Mouse (Mus musculus): ENCODE measurements around the gene Nmnat2. TPM values are rescaled to one million over a fixed set of nuclear protein-coding genes. Genes with fewer than 3 reads are reported as not detected.

Nmnat2 gene
- polyA plus RNA-seq, 1 experiment = 0.63 TPM

GRCm38 (mm10) chr1:153007824-153008223, 53.0 kb downstream of the Nmnat2 start:
- 87% methylated on average over 6 of the region's 6 CpGs for WGBS
- TF ChIP-seq POLR2A (IDR thresholded peaks at IDR 0.05; ENCODE audit: low read depth, low read length) (no peak), CTCF (IDR thresholded peaks at IDR 0.05; ENCODE audit: extremely low read depth, insufficient read depth, insufficient read length, insufficient replicate concordance) (no peak)
- H3K4me1 ChIP-seq (ENCODE audit: control insufficient read depth, insufficient read depth, insufficient read length) = no peaks in the 10 kb centered on the region

GRCm38 (mm10) chr1:153009338-153009737, 54.5 kb downstream of the Nmnat2 start:
- Histone ChIP-seq H3K27ac (ENCODE audit: insufficient read depth, low read length) (no peak overlapping the region), H3K36me3 (ENCODE audit: control insufficient read depth, insufficient read depth, low read length) (no peaks in the 10 kb centered on the region), H3K4me1 (ENCODE audit: control insufficient read depth, insufficient read depth, insufficient read length) (no peaks in the 10 kb centered on the region), H3K4me3 (ENCODE audit: extremely low read depth, insufficient read depth, insufficient read length) (no peak overlapping the region), H3K27me3 (ENCODE audit: control insufficient read depth, insufficient read depth, low read length) (no peaks in the 10 kb centered on the region)
- TF ChIP-seq POLR2A (IDR thresholded peaks at IDR 0.05; ENCODE audit: low read depth, low read length) = no peak
- TF ChIP-seq CTCF (IDR thresholded peaks at IDR 0.05; ENCODE audit: extremely low read depth, insufficient read depth, insufficient read length, insufficient replicate concordance) = no peak
- 89% methylated on average over 9 of the region's 9 CpGs for WGBS
- DNase-seq (ENCODE audit: low read depth in 1 of 2, low spot score in 2 of 2) = no peak

More at GRCm38 (mm10) chr1:153007824-153008223, 53.0 kb downstream of the Nmnat2 start:
- H3K27ac ChIP-seq (ENCODE audit: insufficient read depth, low read length) = no peak overlapping the region
- H3K36me3 ChIP-seq (ENCODE audit: control insufficient read depth, insufficient read depth, low read length) = no peaks in the 10 kb centered on the region
- DNase-seq (ENCODE audit: low read depth in 1 of 2, low spot score in 2 of 2) = no peak
- H3K4me3 ChIP-seq (ENCODE audit: extremely low read depth, insufficient read depth, insufficient read length) = no peak overlapping the region
- H3K27me3 ChIP-seq (ENCODE audit: control insufficient read depth, insufficient read depth, low read length) = no peaks in the 10 kb centered on the region

- no peak for DNase-seq (ENCODE audit: low read depth in 1 of 2, low spot score in 2 of 2)
- WGBS = 78% methylated on average over 13 of the region's 13 CpGs
- no peaks in the 10 kb centered on the region for H3K27me3 ChIP-seq (ENCODE audit: control insufficient read depth, insufficient read depth, low read length)
- H3K4me3 ChIP-seq (ENCODE audit: extremely low read depth, insufficient read depth, insufficient read length) = no peak overlapping the region
- H3K36me3 ChIP-seq (ENCODE audit: control insufficient read depth, insufficient read depth, low read length) = no peaks in the 10 kb centered on the region
- no peak overlapping the region for H3K27ac ChIP-seq (ENCODE audit: insufficient read depth, low read length)
- no peaks in the 10 kb centered on the region for H3K4me1 ChIP-seq (ENCODE audit: control insufficient read depth, insufficient read depth, insufficient read length)
- TF ChIP-seq CTCF (IDR thresholded peaks at IDR 0.05; ENCODE audit: extremely low read depth, insufficient read depth, insufficient read length, insufficient replicate concordance) (no peak), POLR2A (IDR thresholded peaks at IDR 0.05; ENCODE audit: low read depth, low read length) (no peak)
Observed at GRCm38 (mm10) chr1:153010353-153011351, 55.9 kb downstream of the Nmnat2 start.

GRCm38 (mm10) chr1:153011544-153011943, 56.8 kb downstream of the Nmnat2 start:
- H3K27ac ChIP-seq (ENCODE audit: insufficient read depth, low read length) = no peak overlapping the region
- no peak for TF ChIP-seq CTCF (IDR thresholded peaks at IDR 0.05; ENCODE audit: extremely low read depth, insufficient read depth, insufficient read length, insufficient replicate concordance)
- no peak for TF ChIP-seq POLR2A (IDR thresholded peaks at IDR 0.05; ENCODE audit: low read depth, low read length)
- H3K4me1 ChIP-seq (ENCODE audit: control insufficient read depth, insufficient read depth, insufficient read length) = no peaks in the 10 kb centered on the region
- H3K27me3 ChIP-seq (ENCODE audit: control insufficient read depth, insufficient read depth, low read length) = no peaks in the 10 kb centered on the region
- DNase-seq (ENCODE audit: low read depth in 1 of 2, low spot score in 2 of 2) = no peak
- 91% methylated on average over 6 of the region's 6 CpGs for WGBS
- no peaks in the 10 kb centered on the region for H3K36me3 ChIP-seq (ENCODE audit: control insufficient read depth, insufficient read depth, low read length)
- H3K4me3 ChIP-seq (ENCODE audit: extremely low read depth, insufficient read depth, insufficient read length) = no peak overlapping the region

- TF ChIP-seq POLR2A (IDR thresholded peaks at IDR 0.05; ENCODE audit: low read depth, low read length) = no peak
Observed at GRCm38 (mm10) chr1:153013541-153014288, 58.9 kb downstream of the Nmnat2 start.

GRCm38 (mm10) chr1:153014431-153015186, 59.8 kb downstream of the Nmnat2 start:
- Histone ChIP-seq H3K4me1 (ENCODE audit: control insufficient read depth, insufficient read depth, insufficient read length) (no peaks in the 10 kb centered on the region), H3K36me3 (ENCODE audit: control insufficient read depth, insufficient read depth, low read length) (no peaks in the 10 kb centered on the region), H3K27ac (ENCODE audit: insufficient read depth, low read length) (0 out of 2 replicates have a peak overlapping the region, but pooled peaks have one; percentile 17), H3K27me3 (ENCODE audit: control insufficient read depth, insufficient read depth, low read length) (no peaks in the 10 kb centered on the region), H3K4me3 (ENCODE audit: extremely low read depth, insufficient read depth, insufficient read length) (no peak overlapping the region)
- WGBS = 45% methylated on average over 14 of the region's 14 CpGs
- no peak for DNase-seq (ENCODE audit: low read depth in 1 of 2, low spot score in 2 of 2)
- TF ChIP-seq CTCF (IDR thresholded peaks at IDR 0.05; ENCODE audit: extremely low read depth, insufficient read depth, insufficient read length, insufficient replicate concordance) = no peak
- TF ChIP-seq POLR2A (IDR thresholded peaks at IDR 0.05; ENCODE audit: low read depth, low read length) = no peak

More at GRCm38 (mm10) chr1:153013541-153014288, 58.9 kb downstream of the Nmnat2 start:
- Histone ChIP-seq H3K4me3 (ENCODE audit: extremely low read depth, insufficient read depth, insufficient read length) (no peak overlapping the region), H3K36me3 (ENCODE audit: control insufficient read depth, insufficient read depth, low read length) (no peaks in the 10 kb centered on the region), H3K27ac (ENCODE audit: insufficient read depth, low read length) (no peak overlapping the region), H3K27me3 (ENCODE audit: control insufficient read depth, insufficient read depth, low read length) (no peaks in the 10 kb centered on the region), H3K4me1 (ENCODE audit: control insufficient read depth, insufficient read depth, insufficient read length) (no peaks in the 10 kb centered on the region)
- DNase-seq (ENCODE audit: low read depth in 1 of 2, low spot score in 2 of 2) = no peak
- 80% methylated on average over 2 of the region's 2 CpGs for WGBS

Data from spleen, adult 2 months (tissue).